Mouse (Mus musculus) thymus, adult 2 months (tissue): Measurements from ENCODE around the gene Clcn2.

Experiments used
- CTCF ChIP-seq: fragments of 200-500 bp; IDR thresholded peaks from 2 replicates; pipeline ENCODE4 v1.5.1; 2012; ENCODE audit warnings: mild to moderate bottlenecking, control low read depth, low read length, moderate library complexity, borderline replicate concordance; ENCODE audit not compliant: control insufficient read depth, poor library complexity, insufficient read depth; ENCODE audit errors: extremely low read depth
- POLR2A ChIP-seq: fragments of 200-500 bp; IDR thresholded peaks from 2 replicates; pipeline ENCODE4 v1.6.1; 2012; ENCODE audit warnings: mild to moderate bottlenecking, low read length, control low read depth, moderate library complexity; ENCODE audit not compliant: control insufficient read depth, poor library complexity, insufficient read depth; ENCODE audit errors: extremely low read depth

- TF ChIP-seq CTCF = no peak
- TF ChIP-seq POLR2A = no peak
These were observed 64.2 kb downstream of the Clcn2 start for GRCm38 (mm10) chr16:20653315-20653714.
